Mouse (Mus musculus): ENCODE measurements around the gene Ocln.
"Not testable (repeated sequence)": the region's sequence is repeated elsewhere in the genome, so short reads cannot be mapped to it uniquely, and the experiment has no call there.

Gene Ocln

DNA sequence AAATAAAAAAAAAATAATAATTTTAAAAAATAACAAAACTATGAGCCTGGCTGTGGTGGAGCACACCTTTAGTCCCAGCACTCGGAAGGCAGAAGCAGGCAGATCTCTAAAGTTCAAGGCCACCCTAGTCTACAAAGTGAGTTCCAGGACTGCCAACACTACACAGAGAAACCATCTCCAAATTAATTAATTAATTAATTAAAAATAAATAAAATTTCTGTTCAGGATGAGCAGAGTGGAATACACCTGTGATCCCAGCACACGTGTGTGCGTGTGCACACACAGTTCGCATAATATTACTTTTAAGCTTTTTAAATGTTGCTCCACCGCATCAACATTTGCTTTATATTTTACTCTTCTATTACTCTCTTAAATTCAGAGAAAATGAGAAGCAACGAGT lies 60.9 kb downstream of the Ocln start:
- no peak for DNase-seq

DNA sequence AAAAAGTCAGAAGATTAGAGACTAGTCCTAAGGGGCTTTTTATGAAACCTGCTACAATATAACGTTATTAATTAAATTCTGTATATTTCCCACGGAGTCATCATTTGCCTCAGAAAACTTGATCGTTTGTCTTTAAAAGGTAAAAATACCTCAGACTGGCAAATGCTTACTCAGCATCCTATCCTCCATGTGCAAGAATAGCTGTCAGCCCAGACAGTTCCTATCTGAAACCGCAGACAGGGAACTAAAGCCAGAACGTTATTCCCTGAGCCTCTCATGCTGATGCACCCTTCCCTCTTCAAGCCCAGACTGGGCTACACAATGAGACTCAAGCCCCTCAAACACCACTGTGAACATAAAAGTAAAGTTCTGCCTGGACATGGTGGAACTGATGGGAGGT lies 62.1 kb downstream of the Ocln start:
- DNase-seq: no peak

DNA sequence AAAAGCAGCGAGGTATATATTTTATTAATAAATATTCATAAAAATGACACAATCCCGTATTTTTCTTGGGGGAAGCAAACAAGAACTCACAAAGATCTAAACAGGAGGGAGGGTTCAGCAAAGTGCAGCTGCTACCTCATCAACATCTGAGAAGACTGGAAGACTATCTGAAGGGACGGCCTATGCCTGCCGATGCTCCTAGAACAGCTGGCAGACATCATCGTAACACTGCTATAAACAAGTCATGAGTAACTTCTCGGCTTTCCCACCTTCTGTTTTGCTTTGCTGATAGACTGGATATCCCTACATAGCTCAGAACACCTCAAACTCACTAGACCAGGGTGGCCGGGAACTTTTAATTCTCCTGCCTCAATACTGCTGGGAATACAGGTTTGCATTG lies 68.9 kb downstream of the Ocln start:
- no peak for DNase-seq

DNA sequence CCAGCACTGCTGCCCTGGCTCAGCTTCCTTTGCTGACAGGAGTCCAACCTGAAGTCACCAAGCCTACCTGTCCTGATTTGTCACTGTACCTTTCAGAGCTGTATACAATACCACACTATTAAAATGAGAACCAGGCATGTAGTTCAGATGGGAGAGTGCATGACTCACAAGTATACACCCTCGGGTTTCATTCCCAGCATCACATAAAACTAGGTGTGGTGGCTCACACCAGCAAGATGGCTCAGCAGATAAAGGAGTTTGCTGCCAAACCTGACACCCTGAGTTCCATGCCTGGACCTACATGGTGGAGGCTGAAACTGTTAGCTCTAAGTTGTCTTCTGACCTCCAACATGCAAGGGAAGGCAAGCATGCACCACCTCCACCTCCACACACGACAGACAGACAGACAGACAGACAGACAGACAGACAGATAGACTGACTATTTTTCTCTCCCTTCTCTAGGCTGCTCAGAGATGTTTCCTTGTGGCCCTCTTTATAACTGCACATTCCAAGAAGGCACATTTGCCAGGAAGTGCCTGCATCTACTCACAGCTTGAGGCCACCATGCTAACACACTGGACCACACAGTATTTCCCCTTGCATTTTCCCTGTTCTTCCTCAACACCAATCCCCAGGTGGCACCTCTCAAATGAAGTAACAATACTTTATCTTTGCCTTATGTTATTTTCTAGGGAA lies 88.8 kb downstream of the Ocln start:
- DNase-seq: no peak

DNA sequence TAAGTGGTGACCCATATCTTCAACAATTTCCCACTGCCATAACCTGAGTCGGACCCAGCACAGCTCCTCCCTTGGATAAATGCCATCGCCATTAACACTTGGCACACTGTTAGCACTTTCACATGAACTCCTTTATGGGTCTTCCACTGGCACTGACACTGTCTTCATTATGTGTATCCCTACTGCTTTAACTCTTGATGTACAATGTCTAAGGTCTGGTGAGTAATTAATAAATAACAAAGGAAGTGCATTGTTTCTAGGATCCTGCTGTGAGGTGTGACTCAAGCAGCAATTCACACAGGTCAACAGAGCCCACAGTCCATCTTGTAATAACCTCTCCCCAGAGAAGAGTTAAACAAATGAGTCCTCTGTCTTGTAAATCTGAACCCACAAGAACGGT lies 91.2 kb downstream of the Ocln start:
- peak; percentile 34 for DNase-seq

DNA sequence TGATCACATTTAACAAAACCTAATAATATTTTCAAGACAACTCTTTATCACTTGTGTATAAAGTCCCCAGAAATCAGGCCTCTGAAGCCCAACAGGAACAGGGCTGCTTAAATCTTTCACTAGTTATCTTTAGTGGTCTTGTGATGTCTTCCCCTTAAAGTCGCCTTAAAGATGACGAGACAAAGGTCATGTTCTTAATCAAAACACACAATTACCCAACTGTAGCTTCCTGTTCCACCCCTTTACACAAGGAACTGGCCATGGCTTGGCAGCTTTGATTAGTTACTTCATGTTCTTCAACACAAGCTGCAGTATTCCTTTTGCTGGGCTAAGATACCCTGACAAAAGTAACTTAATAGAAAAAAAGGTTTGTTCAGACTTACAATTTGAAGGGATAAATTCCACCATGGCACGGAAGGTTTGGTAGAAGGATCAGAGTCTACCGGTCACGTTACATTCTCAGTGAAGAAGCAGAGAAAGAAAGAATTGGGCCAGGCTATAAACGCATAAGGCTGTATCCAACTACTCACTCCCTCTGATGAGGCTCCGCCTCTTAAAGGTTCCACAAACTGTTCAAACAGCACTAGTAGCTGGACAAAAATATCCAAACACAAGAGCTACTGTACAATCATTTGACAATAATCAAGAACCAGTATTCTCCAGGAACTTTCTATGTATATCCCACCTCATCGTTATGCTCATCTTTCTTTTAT lies 99.9 kb downstream of the Ocln start, which contains the start of gene Naip1:
TSS of gene Naip1 (minus strand) at position 455 of the 713 bp plus-strand sequence.
- not testable (repeated sequence) for DNase-seq

DNA sequence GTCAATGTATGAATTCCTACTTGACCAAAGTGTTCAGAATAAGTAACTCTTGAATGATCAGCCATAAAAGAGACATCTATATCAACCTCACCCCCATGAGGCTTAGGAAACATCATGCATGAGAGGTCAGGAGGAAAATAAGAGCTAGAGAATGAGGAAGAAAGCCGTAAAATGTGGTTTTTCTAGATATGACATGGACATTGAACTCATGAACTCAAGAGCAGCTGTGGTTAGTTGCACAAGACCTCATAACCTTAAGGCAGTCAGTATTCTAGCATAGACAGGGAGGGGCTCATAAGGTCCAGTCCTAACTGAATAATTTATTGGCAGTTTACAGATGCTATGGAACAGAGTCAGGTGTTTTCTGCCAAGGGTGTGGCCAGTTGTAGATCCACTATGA lies 103.0 kb downstream of the Ocln start:
- no peak for DNase-seq

Measured in retina, postnatal 1 day (tissue).